Mouse (Mus musculus) megakaryocyte, embryonic 14.5 days (primary cell): ENCODE results near the gene Cnih4.

Source experiments
- FLI1 ChIP-seq: IDR thresholded peaks from 2 replicates; pipeline ENCODE4 v1.6.1; 2012; ENCODE audit warnings: low read length, inconsistent platforms, mixed read lengths
- GATA1 ChIP-seq: IDR thresholded peaks from 3 replicates; pipeline ENCODE4 v1.6.1; 2012; ENCODE audit warnings: mixed read lengths, low read length, inconsistent platforms, borderline replicate concordance

DNA sequence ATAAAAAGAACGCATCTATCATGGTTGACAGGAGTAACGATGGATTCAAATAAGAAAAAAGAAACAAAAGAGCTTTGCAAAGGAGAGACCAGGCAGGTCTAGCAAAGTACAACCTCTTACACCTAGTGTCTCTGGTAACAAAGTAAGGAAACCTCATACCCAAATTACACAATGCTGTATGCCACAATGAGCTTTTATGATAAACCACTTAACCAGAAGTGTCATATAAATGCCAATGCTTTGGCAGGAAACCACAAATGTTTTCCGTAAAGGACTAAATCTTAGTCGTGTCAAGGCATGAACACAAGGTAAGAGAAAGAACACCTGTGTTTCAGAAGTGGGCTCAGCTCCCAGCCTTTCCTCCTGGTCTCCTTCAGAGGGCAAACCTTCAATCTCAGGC is 27.4 kb upstream of the Cnih4 start:
- no peak for TF ChIP-seq GATA1
- TF ChIP-seq FLI1, result no peak
